Mouse (Mus musculus) retina, adult 2 months (tissue): Measurements from ENCODE around the gene Dbx1.

Source experiments
- DNase-seq: peaks from one replicate; pipeline ENCODE4 v3.0.0-alpha.2; 2012; ENCODE audit warnings: low read depth, low spot score

Dbx1 gene

DNA sequence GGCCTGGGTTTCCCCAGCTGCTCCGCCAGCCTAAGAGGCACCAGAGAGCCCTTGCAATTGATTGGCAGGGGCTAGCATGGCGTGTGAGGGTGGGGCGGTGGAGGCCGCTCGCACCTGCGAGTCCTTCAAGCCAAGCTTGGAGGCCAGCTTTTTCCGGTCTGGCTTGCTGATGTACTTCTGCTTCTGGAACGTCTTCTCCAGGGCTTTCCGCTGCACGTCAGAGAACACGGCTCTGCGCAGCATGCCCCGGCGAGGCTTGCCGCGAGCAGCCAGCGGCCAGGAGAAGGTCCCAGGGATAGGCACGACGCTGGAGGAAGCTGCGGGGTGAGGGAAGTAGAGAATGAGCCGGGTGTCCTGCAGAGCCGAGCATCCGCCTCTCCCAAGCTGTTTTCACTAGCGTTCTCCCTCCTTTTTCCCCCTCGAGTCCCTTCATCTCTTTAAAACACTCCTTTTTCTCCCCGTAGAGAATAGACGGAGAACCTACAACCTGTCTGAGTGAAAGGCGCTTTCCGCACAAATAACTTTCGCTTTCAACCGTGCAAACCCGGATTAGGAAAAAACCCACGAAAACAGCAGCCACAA is 3.2 kb downstream of the Dbx1 start:
- no peak for DNase-seq

DNA sequence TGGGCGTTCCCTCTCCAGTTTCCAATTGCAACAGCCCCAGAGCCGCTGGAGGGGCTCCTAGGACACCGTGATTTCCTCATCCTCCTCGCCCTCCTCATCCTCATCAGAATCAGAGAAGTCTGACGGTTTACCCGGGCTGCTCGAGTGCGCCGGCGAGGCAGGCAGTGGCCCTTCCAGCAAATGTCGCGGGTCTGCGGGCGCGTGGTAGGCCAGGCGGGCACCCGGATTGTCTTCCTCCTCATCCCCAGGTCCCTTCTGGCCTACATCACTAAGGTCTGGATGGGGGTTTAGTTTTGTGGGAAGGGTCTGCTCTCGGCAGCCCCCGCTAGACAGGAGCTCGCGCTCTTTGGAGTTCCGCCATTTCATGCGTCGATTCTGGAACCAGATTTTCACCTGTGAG is 4.3 kb downstream of the Dbx1 start:
- DNase-seq, result no peak

DNA sequence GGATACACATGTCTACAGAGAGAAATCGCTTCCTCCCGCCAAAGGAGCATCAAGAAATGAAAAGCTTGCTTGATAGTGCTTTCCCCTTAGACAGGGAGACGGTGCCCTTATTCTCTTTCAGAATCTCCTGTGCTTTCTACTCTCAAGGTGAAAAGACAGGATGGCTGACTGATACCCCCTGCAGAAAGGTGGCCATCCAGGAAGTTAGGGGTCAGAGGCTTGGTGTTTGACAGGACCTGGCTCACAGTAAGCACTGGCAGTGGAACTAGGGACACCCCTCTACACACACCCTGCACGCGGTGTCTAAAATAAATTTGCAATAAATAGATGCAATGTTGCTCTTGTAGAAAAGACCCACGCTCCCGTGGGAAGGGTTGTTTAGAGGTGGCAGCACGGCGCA is 4.8 kb downstream of the Dbx1 start:
- no peak for DNase-seq

DNA sequence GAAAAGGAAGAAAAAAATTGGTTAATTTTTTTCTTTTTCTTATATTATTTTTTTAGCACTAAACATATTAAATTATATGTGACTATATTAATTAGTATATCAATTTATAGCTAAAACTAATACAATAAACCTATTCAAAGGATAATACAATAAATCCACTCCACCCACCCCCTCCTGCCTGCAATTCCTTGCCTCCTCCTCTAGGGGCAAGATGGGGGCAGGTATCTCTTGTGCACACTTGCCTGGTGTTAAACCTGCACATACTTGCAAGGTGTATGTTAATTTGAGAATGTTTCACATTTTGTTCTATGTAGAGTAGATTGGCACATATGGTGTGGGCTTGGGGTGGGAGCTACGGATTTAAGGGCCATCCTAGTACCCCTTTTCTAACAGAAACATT is 16.5 kb downstream of the Dbx1 start:
- no peak for DNase-seq

DNA sequence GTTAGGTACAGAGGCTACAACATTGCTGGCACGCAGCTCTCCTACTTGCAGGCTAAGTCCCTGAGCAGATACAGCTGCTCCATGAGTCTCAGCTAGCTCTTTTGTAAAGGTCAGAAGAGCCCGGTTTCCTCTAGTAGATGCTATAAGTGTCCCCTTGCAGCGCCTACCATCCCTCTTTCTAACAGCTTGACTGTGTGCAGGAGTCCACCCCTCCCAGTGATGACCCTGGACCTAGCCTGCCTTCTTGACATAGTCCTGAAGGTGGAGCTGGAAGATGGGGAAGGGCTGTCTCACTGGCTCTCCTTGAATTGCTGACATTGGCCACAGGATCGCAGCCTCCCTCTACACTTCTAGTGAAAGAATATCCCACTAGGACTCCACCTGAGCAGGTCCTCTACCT is 19.6 kb downstream of the Dbx1 start:
- no peak for DNase-seq

DNA sequence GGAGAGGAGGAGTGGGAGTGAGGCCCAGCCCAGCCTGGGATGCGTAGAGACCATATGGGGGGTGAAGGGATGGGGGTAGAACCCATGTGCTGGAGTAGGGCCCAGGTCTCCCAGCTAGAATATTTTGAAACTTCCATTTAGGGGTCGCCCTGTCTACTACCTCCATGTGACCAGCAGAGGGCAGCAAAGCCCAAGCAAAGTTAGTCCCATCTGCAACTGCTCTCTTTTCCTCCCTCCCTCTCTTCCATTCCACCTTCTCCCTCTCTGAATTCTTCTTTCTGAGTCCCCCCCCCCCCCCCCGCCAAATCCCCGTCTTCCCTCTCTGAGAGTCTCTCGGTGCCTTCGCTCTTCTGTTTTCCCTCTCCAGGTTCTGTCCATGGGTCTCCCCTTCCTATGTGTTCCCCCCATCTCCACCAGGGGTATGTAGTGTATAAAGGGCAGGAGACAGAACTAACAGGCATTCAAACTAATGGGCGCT is 20.4 kb downstream of the Dbx1 start:
- DNase-seq, result peak; percentile 30

DNA sequence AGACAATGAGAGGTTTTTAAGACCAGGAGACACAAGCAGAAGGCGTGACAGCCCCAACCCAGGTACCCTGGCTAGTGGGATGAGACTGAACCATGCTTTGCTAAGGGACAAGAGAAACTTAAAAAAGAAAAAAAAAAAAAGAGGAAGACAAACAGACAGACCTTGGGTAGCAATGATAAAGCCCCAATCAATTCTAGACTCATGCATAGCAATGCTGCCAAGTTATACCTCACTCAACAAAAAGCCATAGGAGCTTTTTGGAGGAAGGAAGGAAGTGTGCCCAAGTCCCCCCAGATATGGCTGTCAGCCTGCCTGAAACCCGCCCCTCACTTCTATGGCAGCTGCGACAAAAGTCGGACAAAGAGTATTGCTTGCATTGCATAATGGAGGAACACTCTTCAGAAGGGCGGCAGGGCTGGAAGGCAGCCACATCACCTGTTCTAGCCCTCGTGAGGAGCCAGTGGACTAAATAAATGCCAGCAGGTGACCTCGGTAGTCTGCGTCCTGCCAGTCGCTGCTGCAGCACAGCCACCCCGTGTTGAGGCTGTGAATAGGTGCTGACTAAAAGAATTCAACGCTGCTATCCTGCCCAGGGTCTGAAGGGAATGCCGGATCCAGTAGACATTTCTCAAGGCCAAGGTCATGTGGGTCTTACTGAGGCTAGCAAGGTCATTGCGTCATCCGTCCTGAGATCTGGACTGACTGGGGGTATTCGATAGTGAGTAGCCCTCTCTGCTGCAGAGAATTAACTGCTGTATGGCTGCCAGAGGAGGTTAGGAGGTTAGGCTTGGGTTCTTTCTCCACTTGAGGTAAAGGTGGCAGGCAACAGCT is 31.5 kb downstream of the Dbx1 start:
- DNase-seq, result no peak

DNA sequence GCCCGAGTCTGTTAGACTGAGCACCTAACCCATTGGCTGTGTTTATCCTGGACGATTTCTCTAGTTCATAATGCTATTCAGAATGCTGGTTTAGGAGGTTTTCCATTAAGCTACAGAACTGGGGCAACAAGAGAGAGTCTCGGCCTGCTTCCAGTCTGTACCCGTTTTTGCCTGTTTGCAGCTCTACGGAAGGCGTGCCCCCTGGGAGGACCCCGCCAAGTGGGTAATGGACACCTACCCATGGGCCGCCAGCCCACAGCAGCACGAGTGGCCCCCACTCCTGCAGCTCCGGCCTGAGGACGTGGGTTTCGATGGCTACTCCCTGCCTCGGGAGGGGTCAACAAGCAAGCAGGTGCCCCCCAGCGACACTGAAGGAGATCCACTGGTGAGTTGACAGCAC is 32.4 kb downstream of the Dbx1 start:
- no peak for DNase-seq

DNA sequence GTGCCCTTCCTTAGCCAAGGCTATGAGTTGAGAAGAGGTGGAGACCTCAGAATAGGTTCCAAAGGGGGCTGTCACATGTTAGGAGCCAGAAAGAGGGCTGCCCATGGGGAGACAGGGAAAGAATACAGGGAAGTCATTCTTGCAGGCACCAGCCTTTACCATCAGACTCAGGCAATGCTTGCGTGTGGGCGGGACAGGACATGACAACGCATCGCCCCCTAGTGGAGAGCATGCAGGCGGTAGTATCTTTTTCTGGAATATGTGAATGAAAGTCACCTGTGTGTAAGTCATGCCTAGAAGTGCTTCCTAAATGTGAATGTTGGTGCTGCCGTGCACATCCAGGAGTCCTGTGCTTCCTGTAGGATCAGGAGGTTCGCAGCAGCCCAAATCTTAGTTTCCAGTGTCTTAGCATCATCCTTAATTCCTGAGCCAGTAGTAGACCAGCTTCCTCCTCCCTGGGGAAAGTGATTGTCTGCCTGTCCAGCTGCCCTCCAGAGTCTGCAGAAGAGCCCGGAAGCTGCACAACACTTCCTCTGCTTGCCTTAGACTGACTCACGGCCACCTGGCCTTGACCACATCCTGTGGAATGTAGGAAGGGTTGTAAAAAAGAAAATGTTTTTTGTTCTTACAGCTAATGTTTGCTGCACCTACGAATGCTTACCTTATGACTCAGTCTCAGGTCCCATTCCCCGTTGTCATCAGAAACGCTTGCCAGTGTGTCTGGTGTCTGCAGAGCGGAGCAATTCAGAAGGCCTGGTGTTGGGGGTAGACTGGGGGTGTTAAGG is 35.3 kb downstream of the Dbx1 start:
- DNase-seq, result peak; percentile 13

DNA sequence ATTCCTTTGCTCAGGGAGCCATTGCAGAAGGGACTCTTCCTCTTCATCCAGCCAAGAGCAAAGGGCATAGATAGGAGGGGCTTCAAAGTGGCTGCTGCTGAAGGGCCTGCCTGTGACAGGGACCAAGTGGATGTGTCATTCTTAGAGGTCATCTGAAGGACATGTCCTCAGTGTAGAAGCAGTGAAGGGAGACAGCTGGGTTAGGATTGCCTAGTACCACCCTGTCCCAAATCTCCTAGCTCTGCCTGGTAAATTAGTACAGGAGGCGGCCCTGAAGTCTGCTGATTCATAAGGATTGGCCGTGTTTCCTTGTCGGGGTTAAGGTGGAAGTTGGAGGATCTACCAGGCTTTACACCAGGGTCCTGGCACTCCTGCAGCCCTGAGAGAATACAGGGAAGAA is 36.7 kb downstream of the Dbx1 start:
- no peak for DNase-seq

DNA sequence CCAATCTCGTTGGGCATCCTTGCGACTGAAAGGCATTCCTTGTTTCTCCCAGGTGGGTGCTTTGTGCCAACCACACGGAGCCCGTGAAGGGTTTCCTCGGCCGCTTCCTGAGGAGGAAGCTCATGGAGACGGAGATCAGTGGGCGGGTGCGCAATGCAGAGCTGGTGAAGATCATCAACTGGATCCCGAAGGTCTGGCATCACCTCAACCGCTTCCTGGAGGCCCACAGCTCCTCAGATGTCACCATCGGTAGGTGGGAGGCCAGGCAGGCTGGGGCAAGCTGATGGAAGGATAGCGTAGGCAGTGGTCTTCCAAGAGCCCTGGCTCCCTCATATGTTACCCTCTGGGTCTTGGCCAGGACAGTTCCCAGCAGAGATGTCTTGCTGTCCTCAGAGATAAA is 38.4 kb downstream of the Dbx1 start:
- no peak for DNase-seq

DNA sequence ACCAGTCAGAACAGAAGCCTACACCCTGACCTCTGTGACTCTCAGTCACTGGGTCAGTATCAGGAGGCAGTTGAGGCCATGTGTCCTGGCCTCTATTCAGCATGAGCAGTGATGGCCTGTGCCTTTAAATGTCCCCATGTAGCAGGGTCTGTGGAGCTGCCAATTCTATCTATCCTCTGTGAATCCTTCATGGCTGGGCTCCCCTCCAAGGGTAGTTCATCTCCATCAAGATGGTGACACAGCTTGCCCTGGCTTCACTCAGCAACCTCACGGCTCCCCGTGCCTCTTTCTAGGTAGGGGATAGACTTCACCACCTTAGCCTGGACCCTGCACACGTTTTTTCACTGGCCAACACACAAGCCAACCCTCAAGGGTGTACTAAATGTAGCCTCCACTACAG is 38.9 kb downstream of the Dbx1 start:
- no peak for DNase-seq

DNA sequence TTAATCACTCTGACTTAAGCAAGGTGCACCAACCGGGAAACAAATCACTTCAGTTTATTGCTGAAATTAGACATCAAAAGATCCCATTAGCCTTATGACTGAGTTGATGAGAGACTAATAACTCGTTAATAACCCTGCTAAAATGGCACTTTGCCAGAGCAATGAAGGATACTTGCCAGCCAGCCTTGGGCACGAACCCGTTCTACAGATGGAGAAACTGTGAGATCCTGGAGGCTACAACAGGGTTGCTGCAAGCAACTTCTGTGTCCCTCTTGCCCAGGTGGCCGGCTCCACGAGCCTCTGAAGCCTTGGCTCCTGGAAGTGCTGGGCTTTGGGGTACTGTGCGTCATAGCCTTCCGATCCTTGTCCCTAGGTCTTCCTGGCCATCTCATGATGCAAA is 47.0 kb downstream of the Dbx1 start:
- no peak for DNase-seq

DNA sequence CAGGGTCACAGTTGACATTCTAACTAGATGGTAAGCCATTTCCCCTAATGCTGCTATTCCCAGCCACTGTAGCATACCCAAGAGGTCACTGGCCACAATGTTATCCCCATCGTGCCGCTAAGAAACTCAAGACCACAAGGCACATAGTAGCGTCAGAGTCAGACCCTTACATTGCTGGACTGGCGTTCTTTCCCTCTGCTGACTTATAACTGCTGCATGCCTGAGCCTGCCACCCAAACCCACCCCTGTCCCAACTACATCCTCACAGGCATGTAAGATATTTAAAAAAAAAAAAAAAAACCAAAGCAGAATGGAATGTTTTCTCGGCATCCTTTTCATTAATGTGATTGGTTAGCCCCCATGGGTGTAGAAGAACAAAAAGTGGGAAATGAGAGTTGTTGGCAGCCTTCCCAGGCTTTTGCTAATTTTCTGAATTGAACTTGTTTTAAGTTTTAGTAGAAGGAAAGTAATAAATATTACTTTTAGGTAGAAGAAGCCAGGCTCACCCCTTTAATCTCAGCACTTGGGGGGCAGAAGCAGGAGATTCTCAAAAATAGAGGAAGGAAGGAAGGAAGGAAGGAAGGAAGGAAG is 50.0 kb downstream of the Dbx1 start:
- no peak for DNase-seq

DNA sequence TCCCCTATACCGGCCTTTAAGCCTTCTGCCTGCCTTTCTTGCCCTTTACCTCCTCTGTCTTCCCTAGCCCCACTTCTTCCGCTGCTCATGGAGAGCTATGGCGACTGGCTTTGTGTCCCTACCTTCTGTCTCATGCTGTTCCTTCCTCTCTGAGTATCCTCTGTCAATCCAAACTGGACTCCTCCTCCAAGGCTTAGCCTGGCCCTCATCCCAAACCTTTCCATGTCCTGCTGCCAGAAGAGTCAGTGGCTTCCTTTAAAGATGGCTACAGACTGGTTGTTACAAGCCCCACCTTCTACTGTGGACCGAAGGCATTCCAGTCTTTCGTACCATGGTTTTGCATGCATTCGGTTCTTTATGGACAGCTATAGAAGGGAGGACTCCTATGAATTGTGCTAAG is 53.5 kb downstream of the Dbx1 start:
- DNase-seq, result no peak

DNA sequence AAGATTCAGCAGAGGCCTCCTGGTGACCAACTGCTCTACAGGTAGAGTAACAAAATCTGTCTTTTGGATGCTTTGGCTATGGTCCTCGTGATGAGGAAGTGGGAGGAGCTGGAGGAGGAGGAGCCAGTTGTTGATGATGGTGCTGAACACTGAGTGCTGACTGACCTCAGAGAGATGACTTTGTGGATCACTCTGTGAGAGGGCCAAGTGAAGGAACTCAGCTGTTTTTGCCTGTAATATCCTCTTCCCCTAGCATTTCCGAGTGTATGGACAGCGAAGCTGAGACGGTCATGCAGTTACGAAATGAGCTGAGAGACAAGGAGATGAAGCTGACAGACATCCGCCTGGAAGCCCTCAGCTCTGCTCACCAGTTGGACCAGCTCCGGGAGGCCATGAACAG is 54.1 kb downstream of the Dbx1 start:
- no peak for DNase-seq

DNA sequence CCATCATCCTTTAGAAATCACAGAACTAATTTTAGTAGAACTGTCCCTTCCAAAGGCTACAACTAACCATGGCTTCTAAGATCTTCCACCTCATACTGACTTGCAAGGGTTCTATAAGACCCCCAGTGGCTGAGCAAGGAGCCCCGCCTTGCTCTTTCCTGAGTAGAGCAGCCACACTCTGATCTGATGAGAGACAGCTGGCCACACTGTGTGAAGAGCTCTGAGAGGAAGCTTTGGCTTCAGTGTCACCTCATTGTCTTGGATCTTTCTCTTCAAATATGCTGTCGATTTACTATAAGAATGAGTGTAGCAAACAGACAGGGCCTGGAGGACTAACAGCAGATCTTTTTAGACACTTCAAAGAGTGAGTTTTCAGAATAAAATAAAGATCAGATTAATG is 54.7 kb downstream of the Dbx1 start:
- no peak for DNase-seq
